Mouse (Mus musculus) limb, embryonic 11.5 days (tissue): Measurements from ENCODE around the gene Klhl36. TPM values are rescaled to one million over a fixed set of nuclear protein-coding genes. Genes with fewer than 3 reads are reported as not detected.

ENCODE experiments used
- ATAC-seq: fragments of 200-750 bp; cut with Nextera tagmentation; 2 replicates; pipeline ENCODE4 v1.8.0; 2017; ENCODE audit warnings: low read depth; ENCODE audit not compliant: insufficient number of reproducible peaks, low FRiP score, low TSS enrichment
- DNase-seq: peaks from one replicate; pipeline ENCODE4 v3.0.0-alpha.2; 2015; ENCODE audit warnings: low spot score
- H3K27ac ChIP-seq: fragments of 300-500 bp; sonication (generic); replicated peaks from 2 replicates; pipeline ENCODE4 v1.5.1; 2014; ENCODE audit warnings: low read depth, mild to moderate bottlenecking, low read length
- H3K27me3 ChIP-seq: fragments of 300-500 bp; sonication (generic); 2 replicates; pipeline ENCODE4 v1.6.1; 2014; ENCODE audit warnings: mild to moderate bottlenecking, low read length, mixed read lengths; ENCODE audit not compliant: control insufficient read depth, insufficient read depth
- H3K36me3 ChIP-seq: fragments of 300-500 bp; sonication (generic); 2 replicates; pipeline ENCODE4 v1.6.1; 2014; ENCODE audit warnings: mild to moderate bottlenecking, low read length, moderate library complexity, mixed read lengths; ENCODE audit not compliant: control insufficient read depth, insufficient read depth
- H3K4me1 ChIP-seq: fragments of 300-500 bp; sonication (generic); 2 replicates; pipeline ENCODE4 v1.6.1; 2014; ENCODE audit warnings: low read length, mixed read lengths; ENCODE audit not compliant: control insufficient read depth, insufficient read depth
- H3K4me2 ChIP-seq: fragments of 300-500 bp; sonication (generic); 2 replicates; pipeline ENCODE4 v1.6.1; 2014; ENCODE audit warnings: low read depth, mild to moderate bottlenecking, moderate library complexity; ENCODE audit not compliant: severe bottlenecking
- H3K4me3 ChIP-seq: fragments of 300-500 bp; sonication (generic); 2 replicates; pipeline ENCODE4 v1.5.1; 2014; ENCODE audit warnings: low read depth, low read length
- H3K9ac ChIP-seq: fragments of 300-500 bp; sonication (generic); 2 replicates; pipeline ENCODE4 v1.6.1; 2014; ENCODE audit warnings: mild to moderate bottlenecking, low read length
- H3K9me3 ChIP-seq: fragments of 300-500 bp; sonication (generic); 2 replicates; pipeline ENCODE4 v1.6.1; 2016; ENCODE audit warnings: low read length; ENCODE audit not compliant: control insufficient read depth
- WGBS: fragments of 180-500 bp; shearing (Covaris S2); extraction: QIAGEN DNeasy Blood & Tissue Kit; methylation state at CpG from one replicate; pipeline ENCODE4 v1.1.7; 2014; 5-methylcytosine and 5-hydroxymethylcytosine counted together
- polyA plus RNA-seq: library from polyadenylated mRNA; unstranded; fragments of >200 nt; fragmentation: Nextera tagmentation; extraction: Ambion mirVana; gene quantifications from 2 replicates; pipeline ENCODE4 v1.2.1, GENCODE M21; 2014

Gene Klhl36
- polyA plus RNA-seq, 1 experiment from 2014 or later = 6.6 TPM

DNA sequence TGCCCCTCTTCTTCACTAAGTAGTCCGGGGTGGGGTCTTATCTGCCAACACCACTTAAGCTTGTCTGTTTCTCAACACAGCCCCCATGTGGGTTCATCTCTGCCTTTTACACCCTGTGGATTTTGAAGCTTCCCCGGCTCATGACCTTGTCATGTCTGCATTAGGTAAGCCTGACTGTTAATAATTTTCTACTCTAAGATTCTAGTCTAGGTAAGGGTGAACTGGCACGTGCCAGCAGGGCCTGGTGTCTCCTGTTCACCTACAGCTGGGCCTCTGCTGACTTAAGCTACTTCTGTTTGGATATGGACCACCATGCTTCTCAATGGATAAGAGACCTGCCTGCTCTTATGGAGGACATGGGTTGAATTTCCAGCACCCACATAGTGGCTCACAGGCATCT is 39.3 kb downstream of the Klhl36 start:
- no peak overlapping the region for H3K9ac ChIP-seq
- DNase-seq (no peak), ATAC-seq (no peak)
- no peaks in the 10 kb centered on the region for H3K9me3 ChIP-seq
- no peak overlapping the region for H3K4me3 ChIP-seq
- H3K36me3 ChIP-seq = no peaks in the 10 kb centered on the region
- H3K4me2 ChIP-seq = no peak overlapping the region
- H3K27me3 ChIP-seq = peaks cover 13% of the 10 kb centered on the region
- 78% methylated on average over 3 of the region's 3 CpGs for WGBS
- H3K4me1 ChIP-seq = peaks cover 4% of the 10 kb centered on the region; the same call in 1 of the 2 replicates
- H3K27ac ChIP-seq = no peak overlapping the region

DNA sequence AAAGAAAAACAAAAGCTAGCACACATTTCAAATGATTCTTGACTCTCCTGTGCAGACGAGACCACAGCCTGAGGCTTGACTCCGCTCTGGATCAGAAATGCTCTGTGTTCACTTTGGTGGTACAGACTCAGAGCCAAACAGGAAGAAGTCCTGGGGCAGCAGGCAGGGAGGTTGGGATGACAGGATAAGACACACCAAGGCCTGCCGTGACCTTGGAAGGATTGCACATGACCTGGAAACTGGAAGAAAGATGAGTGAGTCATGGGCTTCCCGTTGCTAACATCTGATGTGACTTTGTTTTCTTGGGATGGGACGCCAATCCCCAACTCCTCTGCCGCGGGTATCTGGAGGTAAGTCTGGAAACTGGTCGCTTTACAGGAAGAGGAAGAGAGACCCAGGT is 39.9 kb downstream of the Klhl36 start:
- H3K4me1 ChIP-seq = peaks cover 4% of the 10 kb centered on the region; the same call in 1 of the 2 replicates
- H3K27ac ChIP-seq = no peak overlapping the region
- H3K4me3 ChIP-seq = no peak overlapping the region
- H3K9me3 ChIP-seq = no peaks in the 10 kb centered on the region
- H3K27me3 ChIP-seq = peaks cover 12% of the 10 kb centered on the region
- WGBS = 89% methylated on average over 8 of the region's 8 CpGs
- H3K4me2 ChIP-seq = no peak overlapping the region
- no peaks in the 10 kb centered on the region for H3K36me3 ChIP-seq
- no peak for ATAC-seq
- H3K9ac ChIP-seq = no peak overlapping the region
- DNase-seq = no peak

DNA sequence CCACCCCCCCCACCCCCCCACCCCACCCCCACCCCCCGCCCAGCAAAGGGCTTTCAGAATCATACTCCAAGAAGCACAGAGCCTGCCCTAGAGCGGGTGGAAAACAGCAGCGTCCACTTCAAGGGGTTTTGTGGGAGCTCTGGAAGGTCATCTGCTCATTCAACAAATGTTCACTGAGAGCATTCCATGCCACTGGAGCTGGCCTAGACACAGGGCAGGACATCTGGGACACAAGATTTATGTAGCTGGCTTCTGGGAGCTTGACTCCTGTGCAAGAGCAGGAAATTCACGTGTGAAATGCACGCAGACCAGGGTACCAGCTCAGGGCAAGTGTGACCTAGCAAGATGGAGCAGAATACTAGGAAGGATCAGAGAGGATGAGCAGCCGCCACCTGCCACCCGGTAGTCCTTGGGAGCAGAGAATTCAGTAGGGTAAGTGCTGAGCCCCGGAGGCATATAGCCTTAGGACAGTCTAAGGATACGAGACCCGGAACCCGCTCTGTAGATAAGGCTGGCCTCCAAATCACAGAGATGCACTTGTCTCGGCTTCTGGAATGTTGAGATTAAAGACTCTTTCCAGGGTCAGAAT is 42.4 kb downstream of the Klhl36 start:
- peaks cover 4% of the 10 kb centered on the region; the same call in 1 of the 2 replicates for H3K4me1 ChIP-seq
- no peak overlapping the region for H3K9ac ChIP-seq
- no peak overlapping the region for H3K4me3 ChIP-seq
- 52% methylated on average over 12 of the region's 12 CpGs for WGBS
- H3K27me3 ChIP-seq = no peaks in the 10 kb centered on the region
- H3K9me3 ChIP-seq = no peaks in the 10 kb centered on the region
- DNase-seq = no peak
- ATAC-seq = no peak
- H3K36me3 ChIP-seq = no peaks in the 10 kb centered on the region
- no peak overlapping the region for H3K4me2 ChIP-seq
- no peak overlapping the region for H3K27ac ChIP-seq

DNA sequence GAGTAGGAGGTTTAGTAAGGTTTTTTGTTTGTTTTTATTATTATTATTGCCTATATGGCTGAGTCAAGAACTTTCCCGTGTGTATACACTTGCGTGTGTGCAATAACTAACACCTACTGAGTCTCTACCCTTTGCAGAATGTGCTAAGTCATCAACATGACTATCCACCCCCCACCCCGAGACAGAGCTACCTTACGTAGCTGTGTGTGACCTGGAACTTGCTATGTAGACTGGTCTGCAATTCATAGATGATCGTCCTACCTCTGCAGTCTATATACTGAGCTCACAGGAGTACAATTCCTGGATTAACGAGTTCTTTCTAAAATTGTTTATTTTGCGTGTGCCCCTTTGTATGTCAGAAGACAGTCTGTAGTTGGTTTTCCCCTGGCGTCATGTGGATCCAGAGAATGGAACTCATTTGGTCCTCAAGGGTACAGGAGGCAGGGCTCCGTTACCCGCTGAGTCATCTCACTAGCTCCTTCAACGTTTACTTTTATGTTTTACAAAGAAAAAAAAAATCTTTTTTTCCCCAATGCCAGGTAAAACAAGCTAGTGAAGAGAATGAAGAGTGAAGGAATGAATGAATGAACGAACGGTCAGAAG is 48.0 kb downstream of the Klhl36 start, which contains the start of gene Usp10:
Gene Usp10, plus strand, starts transcription at position 417 of the 603 bp plus-strand sequence.
- no peak for ATAC-seq
- peak within 1 kb of the TSS; percentile 86 for H3K4me3 ChIP-seq

DNA sequence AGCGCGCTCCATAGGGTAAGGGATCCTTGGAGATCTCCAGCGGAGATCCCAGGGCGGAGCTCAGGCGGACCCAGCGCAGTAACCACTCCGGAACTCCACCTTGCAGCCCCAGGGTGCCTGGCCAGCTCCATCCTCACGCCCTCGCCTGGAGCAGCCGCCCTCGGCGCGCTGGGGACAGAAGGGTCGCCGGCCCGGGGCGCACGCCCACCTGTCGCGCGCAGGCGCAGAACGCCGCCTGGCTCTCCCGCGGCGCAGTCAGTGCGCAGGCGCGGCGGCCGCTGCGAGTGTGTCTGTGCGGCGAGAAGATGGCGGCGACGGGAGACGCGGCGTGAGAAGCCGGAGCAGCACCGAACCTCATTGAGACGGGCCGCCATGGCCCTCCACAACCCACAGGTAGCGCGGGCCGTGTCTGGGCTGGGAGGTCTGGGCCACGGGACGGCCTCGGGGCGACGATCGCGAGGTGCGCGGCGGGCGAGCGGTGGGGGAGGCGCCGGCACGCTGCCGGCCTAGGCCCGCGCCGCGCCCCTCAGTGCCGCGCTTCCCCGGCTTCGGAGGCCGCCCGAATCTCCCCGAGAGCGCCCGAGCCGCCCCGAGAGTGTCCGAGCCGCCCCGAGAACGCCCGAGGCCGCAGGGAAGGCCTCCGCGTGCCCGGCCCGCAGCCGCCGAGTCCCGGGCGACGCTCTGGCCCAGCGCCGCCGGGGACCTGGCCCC is 48.6 kb downstream of the Klhl36 start, which contains the start of gene Gm20388:
Gene Gm20388, plus strand, starts transcription at position 295 of the 711 bp plus-strand sequence.
- H3K4me1 ChIP-seq = peaks cover 18% of the 10 kb centered on the region
- no peaks in the 10 kb centered on the region for H3K9me3 ChIP-seq
- no peaks in the 10 kb centered on the region for H3K36me3 ChIP-seq
- DNase-seq = peak; percentile 92
- ATAC-seq = peak; percentile 89
- peak within 1 kb of the TSS; percentile 94 for H3K9ac ChIP-seq
- peak within 1 kb of the TSS; percentile 80 for H3K4me2 ChIP-seq
- peak within 1 kb of the TSS; percentile 82; the same call in 1 of the 2 replicates for H3K27ac ChIP-seq
- peak within 1 kb of the TSS; percentile 86 for H3K4me3 ChIP-seq
- no peaks in the 10 kb centered on the region for H3K27me3 ChIP-seq
- under 1% methylated on average over 86 of the region's 97 CpGs for WGBS

More for the DNA sequence above, 48.0 kb downstream of the Klhl36 start, which contains the start of gene Usp10:
- Histone ChIP-seq H3K27me3 (no peaks in the 10 kb centered on the region), H3K9ac (peak within 1 kb of the TSS; percentile 94), H3K4me2 (peak within 1 kb of the TSS; percentile 80), H3K36me3 (no peaks in the 10 kb centered on the region), H3K9me3 (no peaks in the 10 kb centered on the region), H3K4me1 (peaks cover 16% of the 10 kb centered on the region), H3K27ac (peak within 1 kb of the TSS; percentile 82; the same call in 1 of the 2 replicates)
- DNase-seq = no peak
- 30% methylated on average over 13 of the region's 13 CpGs for WGBS

DNA sequence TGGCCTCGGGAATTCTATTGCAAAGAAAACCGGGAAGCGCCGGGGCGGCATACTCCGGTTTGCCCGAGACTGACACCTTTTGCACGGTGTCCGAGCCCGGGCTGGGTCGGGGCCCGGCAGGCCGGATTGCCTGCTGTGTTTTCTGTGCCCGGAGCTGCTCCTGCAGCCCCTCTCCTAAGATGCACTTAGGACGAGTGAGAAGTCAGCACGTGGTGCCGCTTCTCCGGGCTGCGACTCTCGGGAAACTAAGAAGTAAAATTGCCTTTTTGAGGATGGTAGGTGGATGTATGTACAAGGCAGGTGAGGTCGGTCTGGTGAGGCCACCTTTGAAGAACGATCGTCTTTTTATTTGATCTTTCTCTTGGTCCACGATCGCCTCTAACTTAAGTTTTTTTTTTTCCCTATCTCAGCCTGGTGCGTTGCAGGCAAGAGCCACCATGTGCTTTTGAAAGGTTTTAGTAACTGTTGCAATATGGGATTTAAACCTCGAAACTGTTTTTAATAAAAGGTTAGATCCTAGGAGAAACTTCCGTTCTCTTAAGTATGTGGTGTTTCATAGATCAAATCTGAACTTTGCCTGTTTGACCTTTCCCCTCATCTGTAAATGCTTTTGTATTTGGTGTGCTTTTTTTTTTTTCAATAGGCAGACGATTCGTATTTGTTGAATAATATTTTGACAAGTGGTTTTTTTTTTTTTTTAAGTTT is 49.3 kb downstream of the Klhl36 start:
- DNase-seq (no peak), ATAC-seq (peak; percentile 46)
- H3K4me2 ChIP-seq = peak overlapping the region; percentile 80
- H3K27ac ChIP-seq = peak overlapping the region; percentile 82; the same call in 1 of the 2 replicates
- peak overlapping the region; percentile 86 for H3K4me3 ChIP-seq
- peaks cover 21% of the 10 kb centered on the region for H3K4me1 ChIP-seq
- no peaks in the 10 kb centered on the region; the same call in 1 of the 2 replicates for H3K36me3 ChIP-seq
- under 1% methylated on average over 30 of the region's 30 CpGs for WGBS
- H3K27me3 ChIP-seq = no peaks in the 10 kb centered on the region
- peak overlapping the region; percentile 94 for H3K9ac ChIP-seq
- H3K9me3 ChIP-seq = no peaks in the 10 kb centered on the region

DNA sequence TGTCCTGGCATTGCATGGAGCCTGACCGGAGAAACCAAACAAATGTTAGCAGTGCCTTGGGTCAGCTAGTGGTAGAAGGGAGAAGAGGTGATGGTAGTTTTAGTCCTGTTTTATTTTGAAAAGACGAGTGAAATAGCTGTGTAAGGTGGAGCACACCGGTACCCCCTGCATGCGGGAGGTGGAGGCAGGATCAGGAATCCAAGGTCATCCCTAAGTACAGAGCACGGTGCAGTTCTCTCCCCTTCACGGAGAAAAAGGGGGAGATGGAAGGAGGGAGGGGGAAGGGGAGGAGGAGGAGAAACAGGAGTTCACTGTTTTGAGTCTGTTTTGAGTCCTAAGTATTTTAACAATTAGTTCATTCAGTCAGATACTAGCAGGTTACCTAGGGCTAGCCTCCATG is 50.6 kb downstream of the Klhl36 start:
- ATAC-seq (no peak), DNase-seq (no peak)
- WGBS = 66% methylated on average over 6 of the region's 6 CpGs
- H3K4me3 ChIP-seq = no peak overlapping the region
- no peaks in the 10 kb centered on the region for H3K9me3 ChIP-seq
- no peaks in the 10 kb centered on the region; the same call in 1 of the 2 replicates for H3K36me3 ChIP-seq
- no peak overlapping the region for H3K27ac ChIP-seq
- H3K9ac ChIP-seq = no peak overlapping the region
- H3K4me1 ChIP-seq = peaks cover 22% of the 10 kb centered on the region
- no peaks in the 10 kb centered on the region for H3K27me3 ChIP-seq
- peak overlapping the region; percentile 80; the same call in 1 of the 2 replicates for H3K4me2 ChIP-seq

DNA sequence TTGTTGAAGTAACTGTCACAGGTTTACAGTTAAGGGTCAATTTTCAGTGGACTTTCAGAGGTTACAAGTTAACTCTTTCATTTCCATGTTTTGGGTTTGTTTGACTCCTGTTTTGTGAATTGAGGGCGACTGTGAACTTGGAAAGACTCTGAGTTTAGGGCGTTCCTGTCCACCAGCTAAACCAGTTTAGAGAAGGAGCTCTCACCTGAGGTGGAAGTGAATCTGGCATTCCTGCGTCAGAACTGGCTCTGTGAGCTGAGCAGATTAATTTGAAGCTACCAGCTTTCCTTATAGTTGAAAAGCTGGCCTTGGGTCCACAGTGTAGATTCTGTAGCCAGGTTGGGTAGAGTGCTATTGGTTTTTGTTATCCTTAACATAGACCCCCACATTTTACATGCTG is 51.1 kb downstream of the Klhl36 start:
- DNase-seq = no peak
- ATAC-seq = no peak
- no peak overlapping the region for H3K27ac ChIP-seq
- peaks cover 22% of the 10 kb centered on the region for H3K4me1 ChIP-seq
- no peak overlapping the region for H3K4me3 ChIP-seq
- H3K27me3 ChIP-seq = no peaks in the 10 kb centered on the region
- H3K36me3 ChIP-seq = no peaks in the 10 kb centered on the region; the same call in 1 of the 2 replicates
- WGBS = 75% methylated on average over 3 of the region's 3 CpGs
- no peaks in the 10 kb centered on the region for H3K9me3 ChIP-seq
- H3K9ac ChIP-seq = no peak overlapping the region
- no peak overlapping the region; the same call in 1 of the 2 replicates for H3K4me2 ChIP-seq
